Mouse (Mus musculus): ENCODE data around the gene Syk. TPM values are rescaled to one million over a fixed set of nuclear protein-coding genes. Genes with fewer than 3 reads are reported as not detected.

The Syk gene
- polyA plus RNA-seq, 1 experiment = 126 TPM

- no peak overlapping the region for H3K27ac ChIP-seq (ENCODE audit: insufficient read depth, low read length)
- 77% methylated on average over 12 of the region's 12 CpGs for WGBS
- H3K36me3 ChIP-seq (ENCODE audit: control insufficient read depth, insufficient read depth, low read length) = no peaks in the 10 kb centered on the region
- no peak for TF ChIP-seq POLR2A (IDR thresholded peaks at IDR 0.05; ENCODE audit: low read depth, low read length)
- no peak for TF ChIP-seq CTCF (IDR thresholded peaks at IDR 0.05; ENCODE audit: extremely low read depth, insufficient read depth, insufficient read length, insufficient replicate concordance)
- H3K4me3 ChIP-seq (ENCODE audit: extremely low read depth, insufficient read depth, insufficient read length) = no peak overlapping the region
- H3K27me3 ChIP-seq (ENCODE audit: control insufficient read depth, insufficient read depth, low read length) = no peaks in the 10 kb centered on the region
- H3K4me1 ChIP-seq (ENCODE audit: control insufficient read depth, insufficient read depth, insufficient read length) = no peaks in the 10 kb centered on the region
- no peak for DNase-seq (ENCODE audit: low read depth in 1 of 2, low spot score in 2 of 2)
Measured at GRCm38 (mm10) chr13:52654081-52654829, 71.3 kb downstream of the Syk start.

DNA sequence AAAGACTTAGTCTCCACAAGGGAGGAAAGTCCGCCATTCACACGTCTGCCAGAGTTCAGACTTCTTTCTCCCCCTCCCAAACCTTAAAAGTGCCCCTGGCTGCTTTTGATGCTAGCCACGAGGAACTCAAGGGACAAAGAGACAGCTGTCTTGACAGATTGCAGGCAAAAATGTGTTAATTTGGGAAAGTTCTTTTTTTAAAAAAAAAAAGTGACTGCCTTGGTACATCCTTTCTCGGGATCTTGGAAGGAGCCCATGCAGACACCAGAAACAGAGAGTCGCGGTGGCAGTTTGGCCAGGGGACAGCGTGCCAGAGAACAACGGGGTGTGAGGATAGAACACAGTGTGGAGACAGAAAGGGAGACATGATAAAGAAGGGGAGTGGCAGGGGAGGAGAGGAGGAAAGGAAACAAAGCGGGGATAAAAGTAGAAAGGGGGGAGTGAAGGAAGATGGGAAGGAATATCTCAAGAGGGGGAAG, 71.9 kb downstream of the Syk start:
- no peaks in the 10 kb centered on the region for H3K27me3 ChIP-seq (ENCODE audit: control insufficient read depth, insufficient read depth, low read length)
- H3K4me3 ChIP-seq (ENCODE audit: extremely low read depth, insufficient read depth, insufficient read length) = no peak overlapping the region
- DNase-seq (ENCODE audit: low read depth in 1 of 2, low spot score in 2 of 2) = no peak
- H3K27ac ChIP-seq (ENCODE audit: insufficient read depth, low read length) = no peak overlapping the region
- TF ChIP-seq CTCF (IDR thresholded peaks at IDR 0.05; ENCODE audit: extremely low read depth, insufficient read depth, insufficient read length, insufficient replicate concordance) = no peak
- no peak for TF ChIP-seq POLR2A (IDR thresholded peaks at IDR 0.05; ENCODE audit: low read depth, low read length)
- no peaks in the 10 kb centered on the region for H3K36me3 ChIP-seq (ENCODE audit: control insufficient read depth, insufficient read depth, low read length)
- no peaks in the 10 kb centered on the region for H3K4me1 ChIP-seq (ENCODE audit: control insufficient read depth, insufficient read depth, insufficient read length)
- 51% methylated on average over 9 of the region's 9 CpGs for WGBS

DNA sequence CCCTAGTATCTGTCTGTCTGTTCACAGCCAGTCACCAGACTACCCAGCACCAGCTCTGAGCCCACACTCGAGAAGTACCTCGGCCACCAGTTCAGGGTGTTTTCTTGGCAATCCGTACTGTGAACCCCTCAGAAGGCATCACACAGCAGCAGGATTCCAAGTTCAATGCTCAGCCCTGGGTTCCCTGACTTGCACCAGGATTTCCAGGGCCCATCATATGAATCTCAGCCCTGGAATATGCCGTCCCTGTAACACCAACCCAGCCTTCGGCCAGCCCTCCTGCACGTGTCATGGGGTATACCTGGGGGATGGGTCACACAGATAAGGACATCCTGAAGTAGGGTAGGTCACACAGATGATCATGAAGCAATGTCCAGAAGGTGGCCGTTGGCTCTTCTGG, 75.0 kb downstream of the Syk start:
- TF ChIP-seq CTCF (IDR thresholded peaks at IDR 0.05; ENCODE audit: extremely low read depth, insufficient read depth, insufficient read length, insufficient replicate concordance) = no peak
- DNase-seq (ENCODE audit: low read depth in 1 of 2, low spot score in 2 of 2) = no peak
- H3K4me3 ChIP-seq (ENCODE audit: extremely low read depth, insufficient read depth, insufficient read length) = no peak overlapping the region
- WGBS = 88% methylated on average over 7 of the region's 7 CpGs
- H3K27ac ChIP-seq (ENCODE audit: insufficient read depth, low read length) = no peak overlapping the region
- H3K27me3 ChIP-seq (ENCODE audit: control insufficient read depth, insufficient read depth, low read length) = no peaks in the 10 kb centered on the region
- H3K36me3 ChIP-seq (ENCODE audit: control insufficient read depth, insufficient read depth, low read length) = no peaks in the 10 kb centered on the region
- H3K4me1 ChIP-seq (ENCODE audit: control insufficient read depth, insufficient read depth, insufficient read length) = no peaks in the 10 kb centered on the region

DNA sequence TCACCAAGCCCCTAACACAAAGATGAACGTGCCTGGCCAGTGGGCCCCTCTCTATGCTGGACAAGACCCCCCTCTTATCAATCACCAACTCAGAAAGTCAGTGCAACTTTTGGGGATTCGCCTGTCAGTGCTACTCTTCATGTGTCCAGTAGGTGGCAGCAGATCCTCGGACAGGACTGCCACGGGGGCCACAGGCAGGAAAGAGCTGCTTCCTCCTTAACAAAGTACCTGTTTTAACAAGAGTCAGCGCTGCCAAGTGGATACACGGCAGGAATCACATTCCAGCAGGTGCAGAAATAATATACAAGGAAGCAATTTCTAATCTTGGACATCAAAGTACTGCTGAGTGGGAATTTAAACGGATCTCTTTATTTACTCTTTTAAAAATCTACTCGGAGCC, 75.5 kb downstream of the Syk start:
- WGBS = 13% methylated on average over 8 of the region's 8 CpGs
- Histone ChIP-seq H3K4me1 (ENCODE audit: control insufficient read depth, insufficient read depth, insufficient read length) (no peaks in the 10 kb centered on the region), H3K36me3 (ENCODE audit: control insufficient read depth, insufficient read depth, low read length) (no peaks in the 10 kb centered on the region), H3K27ac (ENCODE audit: insufficient read depth, low read length) (no peak overlapping the region), H3K4me3 (ENCODE audit: extremely low read depth, insufficient read depth, insufficient read length) (no peak overlapping the region), H3K27me3 (ENCODE audit: control insufficient read depth, insufficient read depth, low read length) (no peaks in the 10 kb centered on the region)
- no peak for TF ChIP-seq POLR2A (IDR thresholded peaks at IDR 0.05; ENCODE audit: low read depth, low read length)
- peak; percentile 87; the same call in 1 of the 2 replicates for TF ChIP-seq CTCF (IDR thresholded peaks at IDR 0.05; ENCODE audit: extremely low read depth, insufficient read depth, insufficient read length, insufficient replicate concordance)
- peak; percentile 41 to 55 for DNase-seq (ENCODE audit: low read depth in 1 of 2, low spot score in 2 of 2)

DNA sequence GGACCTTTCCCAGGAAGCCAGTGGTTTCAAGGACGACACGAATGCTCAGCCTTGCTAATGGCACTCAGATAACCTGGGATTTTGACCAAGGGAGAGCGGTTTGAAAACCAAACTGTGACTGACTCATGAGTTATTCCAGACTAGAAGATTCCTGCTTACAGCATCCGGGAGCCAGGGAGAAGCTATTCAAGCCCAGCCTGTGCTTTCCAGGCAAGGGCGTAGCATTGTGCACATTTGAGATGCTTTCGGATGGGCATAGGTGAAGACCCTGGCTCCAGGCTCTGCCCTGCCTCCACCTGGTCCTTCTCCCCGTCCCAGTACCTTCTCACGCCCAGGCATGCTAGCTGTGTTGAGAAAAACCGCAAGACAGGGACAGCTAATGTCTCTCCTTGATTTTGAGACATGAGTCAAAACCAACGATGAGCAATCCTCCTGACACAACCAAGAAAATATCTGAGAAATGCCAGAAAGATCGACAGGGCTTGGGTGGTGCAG, 76.2 kb downstream of the Syk start:
- H3K4me1 ChIP-seq (ENCODE audit: control insufficient read depth, insufficient read depth, insufficient read length) = no peaks in the 10 kb centered on the region
- no peak overlapping the region for H3K27ac ChIP-seq (ENCODE audit: insufficient read depth, low read length)
- no peak for TF ChIP-seq CTCF (IDR thresholded peaks at IDR 0.05; ENCODE audit: extremely low read depth, insufficient read depth, insufficient read length, insufficient replicate concordance)
- no peak for TF ChIP-seq POLR2A (IDR thresholded peaks at IDR 0.05; ENCODE audit: low read depth, low read length)
- WGBS = 87% methylated on average over 11 of the region's 11 CpGs
- H3K36me3 ChIP-seq (ENCODE audit: control insufficient read depth, insufficient read depth, low read length) = no peaks in the 10 kb centered on the region
- no peak for DNase-seq (ENCODE audit: low read depth in 1 of 2, low spot score in 2 of 2)
- no peaks in the 10 kb centered on the region for H3K27me3 ChIP-seq (ENCODE audit: control insufficient read depth, insufficient read depth, low read length)
- no peak overlapping the region for H3K4me3 ChIP-seq (ENCODE audit: extremely low read depth, insufficient read depth, insufficient read length)

GRCm38 (mm10) chr13:52669889-52670288, 86.9 kb downstream of the Syk start:
- TF ChIP-seq POLR2A (IDR thresholded peaks at IDR 0.05; ENCODE audit: low read depth, low read length) (no peak), CTCF (IDR thresholded peaks at IDR 0.05; ENCODE audit: extremely low read depth, insufficient read depth, insufficient read length, insufficient replicate concordance) (peak; percentile 36; the same call in 1 of the 2 replicates)

DNA sequence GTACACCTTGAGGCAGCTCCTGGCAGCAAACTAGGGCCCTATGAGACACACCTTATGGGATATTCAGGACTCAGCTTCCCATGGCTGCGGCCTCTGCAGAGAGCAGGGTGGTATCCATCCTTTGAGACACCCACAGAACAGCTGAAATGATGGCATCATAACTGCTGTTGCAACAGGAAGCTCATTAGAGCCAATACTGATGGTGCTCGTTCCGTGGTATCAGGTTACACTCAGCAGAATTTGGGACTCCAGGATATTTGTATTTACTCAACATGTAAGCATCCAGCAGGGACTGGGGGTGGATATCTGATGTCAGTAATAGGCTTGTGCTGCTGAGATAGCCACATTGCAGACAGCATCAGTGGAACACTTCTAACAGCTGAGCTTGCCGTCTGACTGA, 90.3 kb downstream of the Syk start:
- Histone ChIP-seq H3K27me3 (ENCODE audit: control insufficient read depth, insufficient read depth, low read length) (no peaks in the 10 kb centered on the region), H3K4me1 (ENCODE audit: control insufficient read depth, insufficient read depth, insufficient read length) (no peaks in the 10 kb centered on the region), H3K27ac (ENCODE audit: insufficient read depth, low read length) (no peak overlapping the region), H3K4me3 (ENCODE audit: extremely low read depth, insufficient read depth, insufficient read length) (no peak overlapping the region), H3K36me3 (ENCODE audit: control insufficient read depth, insufficient read depth, low read length) (no peaks in the 10 kb centered on the region)
- WGBS = 71% methylated on average over 4 of the region's 4 CpGs
- TF ChIP-seq POLR2A (IDR thresholded peaks at IDR 0.05; ENCODE audit: low read depth, low read length) (no peak), CTCF (IDR thresholded peaks at IDR 0.05; ENCODE audit: extremely low read depth, insufficient read depth, insufficient read length, insufficient replicate concordance) (no peak)
- DNase-seq (ENCODE audit: low read depth in 1 of 2, low spot score in 2 of 2) = no peak

More at GRCm38 (mm10) chr13:52669889-52670288, 86.9 kb downstream of the Syk start:
- 76% methylated on average over 3 of the region's 3 CpGs for WGBS
- Histone ChIP-seq H3K27ac (ENCODE audit: insufficient read depth, low read length) (no peak overlapping the region), H3K27me3 (ENCODE audit: control insufficient read depth, insufficient read depth, low read length) (no peaks in the 10 kb centered on the region), H3K4me3 (ENCODE audit: extremely low read depth, insufficient read depth, insufficient read length) (no peak overlapping the region), H3K4me1 (ENCODE audit: control insufficient read depth, insufficient read depth, insufficient read length) (no peaks in the 10 kb centered on the region), H3K36me3 (ENCODE audit: control insufficient read depth, insufficient read depth, low read length) (no peaks in the 10 kb centered on the region)
- DNase-seq (ENCODE audit: low read depth in 1 of 2, low spot score in 2 of 2) = no peak
